Mouse (Mus musculus) brain, embryonic 14.5 days (tissue): ENCODE data around the gene Araf.

Source experiments
- CTCF ChIP-seq: fragments of 200-500 bp; IDR thresholded peaks from 2 replicates; pipeline ENCODE4 v1.5.1; 2012; ENCODE audit warnings: inconsistent platforms, mild to moderate bottlenecking, moderate library complexity, borderline replicate concordance; ENCODE audit not compliant: insufficient read depth, insufficient read length; ENCODE audit errors: extremely low read depth
- POLR2A ChIP-seq: fragments of 200-500 bp; IDR thresholded peaks from 2 replicates; pipeline ENCODE4 v1.6.1; 2012; ENCODE audit warnings: mild to moderate bottlenecking, inconsistent platforms, borderline replicate concordance; ENCODE audit not compliant: poor library complexity, insufficient read depth, insufficient read length, severe bottlenecking; ENCODE audit errors: extremely low read depth

DNA sequence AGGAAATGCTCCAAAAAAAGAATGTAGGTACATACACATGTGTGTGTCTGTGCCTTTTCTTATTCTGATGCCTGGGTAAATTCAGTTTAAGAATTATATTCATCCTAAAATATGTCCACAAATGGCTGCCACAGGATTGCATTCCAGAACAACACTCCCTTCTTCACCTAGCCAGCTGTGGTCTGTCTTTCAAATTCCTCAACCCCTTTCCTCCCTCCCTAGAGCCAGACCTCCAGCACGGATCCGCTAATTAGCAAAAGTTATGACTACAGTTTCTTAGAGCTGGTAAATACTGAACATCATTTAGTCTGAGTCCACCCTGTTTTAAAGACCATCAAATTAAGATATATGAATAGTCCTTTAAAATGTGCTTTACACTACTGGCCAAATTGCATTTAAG, 50.2 kb downstream of the Araf start:
- no peak for TF ChIP-seq CTCF
- no peak for TF ChIP-seq POLR2A
